Mouse (Mus musculus) liver, embryonic 14.5 days (tissue): Measurements from ENCODE around the gene Alpk3. TPM values are rescaled to one million over a fixed set of nuclear protein-coding genes. Genes with fewer than 3 reads are reported as not detected.

Source experiments
- ATAC-seq: fragments of 200-750 bp; cut with Nextera tagmentation; 2 replicates; pipeline ENCODE4 v1.8.0; 2017; ENCODE audit warnings: moderate number of reproducible peaks, mild to moderate bottlenecking, moderate library complexity; ENCODE audit not compliant: insufficient read depth
- DNase-seq, 3 experiments: peaks; one replicate each; pipeline ENCODE4 v3.0.0-alpha.2; 2012 to 2013; ENCODE audit warnings: low read depth in 3 of 3, low spot score in 3 of 3
- H3K27ac ChIP-seq: fragments of 300-500 bp; sonication (generic); 2 replicates; pipeline ENCODE4 v1.5.1; 2014; ENCODE audit warnings: moderate library complexity, mild to moderate bottlenecking, control low read depth, inconsistent platforms
- H3K27me3 ChIP-seq: fragments of 300-500 bp; sonication (generic); 2 replicates; pipeline ENCODE4 v1.6.1; 2014; ENCODE audit warnings: mild to moderate bottlenecking, low read length, moderate library complexity; ENCODE audit not compliant: control insufficient read depth, insufficient read depth
- H3K36me3 ChIP-seq: fragments of 300-500 bp; sonication (generic); replicated peaks from 2 replicates; pipeline ENCODE4 v1.6.1; 2014; ENCODE audit warnings: low read depth; ENCODE audit not compliant: control insufficient read depth, insufficient read depth
- H3K4me1 ChIP-seq, 2 experiments: fragments of 200-500 bp in 1 of 2; fragments of 300-500 bp in 1 of 2; sonication (generic) in 1 of 2; replicated peaks; 2 replicates each; pipeline ENCODE4 v1.6.1; 2012 to 2014; ENCODE audit warnings: antibody characterized with exemption in 1 of 2, inconsistent platforms in 1 of 2, low read length in 1 of 2; ENCODE audit not compliant: control insufficient read depth in 2 of 2, insufficient read depth in 2 of 2
- H3K4me2 ChIP-seq: fragments of 300-500 bp; sonication (generic); 2 replicates; pipeline ENCODE4 v1.6.1; 2014; ENCODE audit warnings: low read depth, mild to moderate bottlenecking, control low read depth, moderate library complexity
- H3K4me3 ChIP-seq, 2 experiments: fragments of 200-500 bp in 1 of 2; fragments of 300-500 bp in 1 of 2; sonication (generic) in 1 of 2; 2 replicates each; pipeline ENCODE4 v1.5.1; 2012 to 2014; ENCODE audit warnings: low read depth in 2 of 2, low read length in 2 of 2, mild to moderate bottlenecking in 2 of 2, control low read depth in 1 of 2, inconsistent platforms in 1 of 2, moderate library complexity in 1 of 2; ENCODE audit not compliant: insufficient read depth in 1 of 2
- H3K9ac ChIP-seq: fragments of 300-500 bp; sonication (generic); replicated peaks from 2 replicates; pipeline ENCODE4 v1.6.1; 2014; ENCODE audit warnings: mild to moderate bottlenecking, control low read depth, moderate library complexity
- H3K9me3 ChIP-seq: fragments of 300-500 bp; sonication (generic); 2 replicates; pipeline ENCODE4 v1.6.1; 2016; ENCODE audit warnings: low read length, mixed read lengths; ENCODE audit not compliant: control insufficient read depth
- CTCF ChIP-seq: IDR thresholded peaks from 2 replicates; pipeline ENCODE4 v1.5.1; 2016; ENCODE audit warnings: antibody characterized with exemption, low read depth, control low read depth
- EP300 ChIP-seq: IDR thresholded peaks from 2 replicates; pipeline ENCODE4 v1.6.1; 2016; ENCODE audit warnings: antibody characterized with exemption, low read depth
- whole genome bisulfite sequencing: fragments of 180-500 bp; shearing (Covaris S2); extraction: QIAGEN DNeasy Blood & Tissue Kit; methylation state at CpG from one replicate; pipeline ENCODE4 v1.1.7; 2014; ENCODE audit not compliant: insufficient replicate concordance; 5-methylcytosine and 5-hydroxymethylcytosine counted together
- polyA plus RNA-seq, 2 experiments: library from polyadenylated mRNA; depleted of rRNA in 1 of 2; stranded (reverse) in 1 of 2; unstranded in 1 of 2; fragments of >200 nt; fragmentation: Nextera tagmentation in 1 of 2; extraction: Ambion mirVana in 1 of 2; gene quantifications; 2 replicates each; pipeline versions ENCODE4 v1.2.1 to v1.2.3; 2012 to 2014

Gene Alpk3
- polyA plus RNA-seq, 2 experiments, result 0.03 to 0.04 TPM

DNA sequence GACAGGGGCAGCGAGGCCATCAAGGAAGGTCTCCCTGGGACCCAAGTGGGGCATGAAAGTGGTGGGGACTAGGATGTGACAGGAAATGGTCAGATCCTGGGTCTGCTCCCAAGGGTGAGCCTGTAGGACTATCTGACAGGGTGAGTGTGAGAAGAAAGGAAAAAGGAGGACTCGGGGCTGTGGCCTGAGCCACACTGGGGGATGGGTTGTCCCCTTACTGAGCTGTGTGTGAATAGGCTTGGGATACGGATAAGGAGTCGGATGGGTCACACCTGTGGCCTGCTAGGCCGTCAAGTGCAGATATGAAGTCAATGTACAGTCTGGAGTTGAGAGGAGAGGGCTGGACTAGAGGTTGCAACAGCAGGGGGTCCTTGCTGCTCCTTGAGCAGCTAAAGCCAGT, 18.3 kb downstream of the Alpk3 start:
- Histone ChIP-seq H3K27ac (no peak overlapping the region), H3K4me1 (peaks cover 0 to 12% of the 10 kb centered on the region in 2 experiments; a peak in 2 of 4 replicates), H3K9me3 (no peaks in the 10 kb centered on the region), H3K36me3 (no peaks in the 10 kb centered on the region), H3K9ac (no peak overlapping the region), H3K4me3 (no peak overlapping the region), H3K4me2 (no peak overlapping the region), H3K27me3 (no peaks in the 10 kb centered on the region)
- TF ChIP-seq CTCF, result no peak
- TF ChIP-seq EP300, result no peak
- ATAC-seq, result no peak
- 60% methylated on average over 5 of the region's 5 CpGs for WGBS
- DNase-seq, result no peak

DNA sequence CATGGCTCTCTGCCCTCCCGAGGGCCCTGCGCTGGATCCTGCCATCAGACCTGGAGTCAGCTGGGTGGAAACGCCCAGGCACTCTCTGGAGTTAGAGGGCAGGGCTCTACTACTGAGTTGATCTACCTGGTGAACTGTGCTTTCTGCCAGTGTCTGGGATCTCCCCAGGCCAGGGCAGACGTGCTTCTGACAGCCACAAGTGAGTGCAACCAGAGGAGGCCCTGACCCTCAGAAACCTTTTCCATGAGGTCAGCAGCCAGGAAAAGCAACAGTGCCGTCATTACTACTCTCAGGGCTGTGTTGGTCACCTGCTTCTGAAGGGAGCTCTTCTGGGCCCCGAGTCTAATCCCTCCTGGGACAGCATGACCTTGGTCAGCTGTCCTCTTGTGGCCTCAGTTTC, 19.6 kb downstream of the Alpk3 start:
- WGBS, result 65% methylated on average over 6 of the region's 6 CpGs
- no peak overlapping the region for H3K9ac ChIP-seq
- TF ChIP-seq EP300 (no peak), CTCF (no peak)
- no peaks in the 10 kb centered on the region for H3K27me3 ChIP-seq
- H3K9me3 ChIP-seq, result no peaks in the 10 kb centered on the region
- H3K36me3 ChIP-seq, result no peaks in the 10 kb centered on the region
- no peak overlapping the region for H3K4me3 ChIP-seq
- H3K4me2 ChIP-seq, result no peak overlapping the region
- DNase-seq (no peak), ATAC-seq (no peak)
- peaks cover 0 to 12% of the 10 kb centered on the region in 2 experiments; a peak in 2 of 4 replicates for H3K4me1 ChIP-seq
- no peak overlapping the region for H3K27ac ChIP-seq

DNA sequence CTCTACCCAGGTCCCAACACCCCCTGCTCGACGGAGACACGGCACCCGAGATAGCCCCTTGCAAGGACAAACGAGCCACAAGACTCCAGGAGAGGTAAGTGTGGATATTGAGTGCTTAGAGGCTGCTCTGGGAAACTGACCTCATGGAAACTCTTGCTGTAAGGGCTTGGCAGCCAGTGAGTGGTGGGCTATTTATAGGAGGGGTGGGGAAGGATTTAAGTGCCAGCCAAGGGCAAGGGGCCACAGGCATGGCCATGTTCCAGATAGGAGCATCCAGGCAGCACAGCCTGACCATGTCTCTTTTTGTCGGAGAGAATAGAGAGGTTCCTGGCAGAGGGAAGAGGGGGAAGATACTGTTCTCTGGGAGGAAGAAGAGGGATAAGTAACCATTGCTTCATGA, 21.3 kb downstream of the Alpk3 start:
- no peak for DNase-seq
- no peak for TF ChIP-seq CTCF
- H3K27ac ChIP-seq, result no peak overlapping the region
- no peak for ATAC-seq
- peaks cover 0 to 12% of the 10 kb centered on the region in 2 experiments; a peak in 2 of 4 replicates for H3K4me1 ChIP-seq
- H3K27me3 ChIP-seq, result no peaks in the 10 kb centered on the region
- H3K4me3 ChIP-seq, result no peak overlapping the region
- 69% methylated on average over 6 of the region's 6 CpGs for WGBS
- no peak overlapping the region for H3K9ac ChIP-seq
- no peak overlapping the region for H3K4me2 ChIP-seq
- no peaks in the 10 kb centered on the region for H3K36me3 ChIP-seq
- H3K9me3 ChIP-seq, result no peaks in the 10 kb centered on the region

DNA sequence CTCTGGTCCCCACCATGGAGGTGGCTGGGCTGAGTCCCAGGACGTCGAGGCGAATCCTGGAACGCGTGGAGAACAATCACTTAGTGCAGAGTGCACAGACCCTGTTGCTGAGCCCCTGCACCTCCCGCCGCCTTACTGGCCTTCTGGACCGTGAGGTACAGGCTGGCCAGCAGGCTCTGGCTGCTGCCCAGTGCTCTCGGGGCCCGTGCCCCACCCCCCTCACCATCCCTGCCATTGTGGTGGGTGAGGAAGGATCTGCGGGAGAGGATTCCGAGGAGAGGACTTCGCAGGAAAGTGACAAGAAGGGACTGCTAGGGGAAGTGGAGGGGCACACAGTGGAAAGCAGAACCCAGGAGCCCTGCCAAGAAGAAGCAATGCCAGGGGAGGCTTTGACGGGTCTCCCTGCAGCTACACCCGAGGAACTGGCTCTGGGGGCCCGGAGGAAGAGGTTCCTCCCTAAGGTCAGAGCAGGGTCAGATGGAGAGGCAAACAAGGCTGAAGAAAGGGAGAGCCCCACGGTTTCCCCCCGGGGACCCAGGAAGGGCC, 36.1 kb downstream of the Alpk3 start:
- no peaks in the 10 kb centered on the region for H3K27me3 ChIP-seq
- H3K4me2 ChIP-seq, result no peak overlapping the region
- no peak overlapping the region for H3K9ac ChIP-seq
- no peaks in the 10 kb centered on the region for H3K4me1 ChIP-seq
- no peaks in the 10 kb centered on the region for H3K9me3 ChIP-seq
- no peaks in the 10 kb centered on the region for H3K36me3 ChIP-seq
- 56% methylated on average over 18 of the region's 18 CpGs for WGBS
- DNase-seq, result no peak
- TF ChIP-seq EP300 (no peak), CTCF (no peak)
- no peak overlapping the region for H3K27ac ChIP-seq
- no peak for ATAC-seq
- H3K4me3 ChIP-seq, result no peak overlapping the region

DNA sequence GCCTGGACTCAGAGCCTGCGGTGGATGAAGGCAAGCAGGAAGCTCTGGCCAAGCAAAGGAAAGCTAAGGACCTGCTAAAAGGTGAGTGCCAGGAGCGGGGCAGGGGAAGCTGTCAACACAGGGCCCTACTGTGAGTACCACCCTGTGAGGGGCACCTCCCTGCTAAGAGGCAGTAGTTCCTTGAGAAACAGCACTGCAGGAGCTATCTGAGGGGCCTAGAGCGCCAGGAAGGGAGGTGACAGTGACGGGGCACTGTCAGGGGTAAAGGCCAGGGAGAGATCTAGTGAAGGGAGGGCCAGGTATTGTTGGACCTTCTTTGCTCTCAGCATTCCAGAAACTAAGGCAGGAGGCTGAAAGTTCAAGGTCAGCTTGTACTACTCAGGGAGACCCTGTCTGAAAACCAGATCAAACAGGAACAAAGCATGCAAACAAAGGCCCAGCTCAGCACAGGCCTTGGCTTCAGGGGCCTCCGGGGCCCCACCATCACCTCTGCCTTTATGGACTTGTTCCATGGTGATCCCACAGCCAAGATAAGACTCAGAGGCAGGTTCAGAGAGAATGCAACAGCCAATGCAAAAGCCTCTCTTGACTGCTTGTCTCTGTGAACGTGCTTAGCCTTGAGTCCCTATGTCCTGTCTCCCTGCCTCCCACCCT, 36.8 kb downstream of the Alpk3 start:
- Histone ChIP-seq H3K4me2 (no peak overlapping the region), H3K4me1 (no peaks in the 10 kb centered on the region), H3K9ac (no peak overlapping the region), H3K9me3 (no peaks in the 10 kb centered on the region), H3K36me3 (no peaks in the 10 kb centered on the region), H3K27ac (no peak overlapping the region), H3K4me3 (no peak overlapping the region), H3K27me3 (no peaks in the 10 kb centered on the region)
- TF ChIP-seq CTCF (no peak), EP300 (no peak)
- WGBS, result 57% methylated on average over 6 of the region's 6 CpGs
- no peak for DNase-seq
- ATAC-seq, result no peak
